Mouse (Mus musculus) cerebellum, adult 2 months (tissue): ENCODE data around the gene Lrba.

Experiments used
- CTCF ChIP-seq: fragments of 200-500 bp; IDR thresholded peaks from 2 replicates; pipeline ENCODE4 v1.5.1; 2011; ENCODE audit warnings: low read depth, mild to moderate bottlenecking, control low read depth, low read length, moderate library complexity, borderline replicate concordance; ENCODE audit not compliant: insufficient read depth
- POLR2A ChIP-seq: fragments of 200-500 bp; IDR thresholded peaks from 2 replicates; pipeline ENCODE4 v1.6.1; 2011; ENCODE audit warnings: low read length, control low read depth, borderline replicate concordance; ENCODE audit not compliant: insufficient read depth

GRCm38 (mm10) chr3:86224564-86225421 is at the start of gene Lrba:
- TF ChIP-seq POLR2A (no peak), CTCF (no peak)
